Mouse (Mus musculus) gastrocnemius, adult 18-20 months (tissue): ENCODE measurements at regions not wholly inside any gene's neighbourhood (a gene's known extent, or its start where the extent isn't known, plus 50 kb on each side); places are given as distances from the start of the nearest gene placed in this dataset.
A peak's percentile ranks its signal among the peaks of the same experiment; 100 is the strongest.

ENCODE experiments used
- DNase-seq: peaks from one replicate; pipeline ENCODE4 v3.0.0; 2021; ENCODE audit warnings: low spot score

GRCm38 (mm10) chr2:173418951-173419350, 103.4 kb upstream of the 1700021F07Rik start:
- DNase-seq, result no peak

- DNase-seq, result no peak
Measured at GRCm38 (mm10) chr2:173419972-173420391, 102.4 kb upstream of the 1700021F07Rik start.

- peak; percentile 28 for DNase-seq
Measured at GRCm38 (mm10) chr2:173420481-173420880, 101.9 kb upstream of the 1700021F07Rik start.

GRCm38 (mm10) chr2:173424875-173425274, 97.5 kb upstream of the 1700021F07Rik start:
- DNase-seq, result no peak

GRCm38 (mm10) chr2:173425754-173426153, 96.6 kb upstream of the 1700021F07Rik start:
- DNase-seq, result no peak

GRCm38 (mm10) chr2:173426191-173427065, 96.0 kb upstream of the 1700021F07Rik start:
- no peak for DNase-seq

GRCm38 (mm10) chr2:173427888-173428450, 94.4 kb upstream of the 1700021F07Rik start:
- DNase-seq, result no peak

GRCm38 (mm10) chr2:173431841-173432240, 90.5 kb upstream of the 1700021F07Rik start:
- DNase-seq, result no peak

- peak; percentile 62 for DNase-seq
Measured at GRCm38 (mm10) chr2:173432258-173432657, 90.1 kb upstream of the 1700021F07Rik start.

- no peak for DNase-seq
Measured at GRCm38 (mm10) chr2:173432886-173433624, 89.3 kb upstream of the 1700021F07Rik start.

GRCm38 (mm10) chr2:173436580-173436979, 85.8 kb upstream of the 1700021F07Rik start:
- no peak for DNase-seq

GRCm38 (mm10) chr2:173439031-173439430, 83.4 kb upstream of the 1700021F07Rik start:
- no peak for DNase-seq

- DNase-seq, result no peak
Measured at GRCm38 (mm10) chr2:173442056-173442455, 80.3 kb upstream of the 1700021F07Rik start.

GRCm38 (mm10) chr2:173443262-173443661, 79.1 kb upstream of the 1700021F07Rik start:
- DNase-seq, result no peak

- no peak for DNase-seq
Measured at GRCm38 (mm10) chr2:173444386-173444785, 78.0 kb upstream of the 1700021F07Rik start.

GRCm38 (mm10) chr2:173445039-173445438, 77.3 kb upstream of the 1700021F07Rik start:
- no peak for DNase-seq

GRCm38 (mm10) chr2:173448546-173449187, 73.7 kb upstream of the 1700021F07Rik start:
- no peak for DNase-seq

- no peak for DNase-seq
Measured at GRCm38 (mm10) chr2:173449198-173449597, 73.2 kb upstream of the 1700021F07Rik start.

GRCm38 (mm10) chr2:173451993-173452481, 70.3 kb upstream of the 1700021F07Rik start:
- DNase-seq, result no peak

- no peak for DNase-seq
Measured at GRCm38 (mm10) chr2:173452800-173453199, 69.6 kb upstream of the 1700021F07Rik start.
